Mouse (Mus musculus): ENCODE results near the gene Kcnk3.

Kcnk3 gene

DNA sequence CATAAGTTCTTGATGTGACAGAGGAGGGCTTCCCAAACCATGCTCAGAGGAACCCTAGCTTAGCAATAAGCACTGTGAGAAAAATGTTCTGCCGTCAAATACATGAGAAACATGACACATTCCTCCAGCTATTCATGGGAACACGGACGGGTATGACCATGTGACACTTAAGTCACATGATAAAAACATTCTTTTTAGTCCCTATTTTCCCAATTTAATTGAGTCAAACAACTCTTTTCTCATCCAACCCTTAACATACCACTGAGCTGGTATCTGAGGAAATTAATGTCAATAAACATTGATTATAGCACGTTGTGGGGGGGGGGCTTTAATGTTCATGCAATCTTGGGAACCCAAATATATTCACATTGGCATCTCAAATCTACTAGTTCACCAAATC lies 27.8 kb downstream of the Kcnk3 start:
- DNase-seq, result no peak

DNA sequence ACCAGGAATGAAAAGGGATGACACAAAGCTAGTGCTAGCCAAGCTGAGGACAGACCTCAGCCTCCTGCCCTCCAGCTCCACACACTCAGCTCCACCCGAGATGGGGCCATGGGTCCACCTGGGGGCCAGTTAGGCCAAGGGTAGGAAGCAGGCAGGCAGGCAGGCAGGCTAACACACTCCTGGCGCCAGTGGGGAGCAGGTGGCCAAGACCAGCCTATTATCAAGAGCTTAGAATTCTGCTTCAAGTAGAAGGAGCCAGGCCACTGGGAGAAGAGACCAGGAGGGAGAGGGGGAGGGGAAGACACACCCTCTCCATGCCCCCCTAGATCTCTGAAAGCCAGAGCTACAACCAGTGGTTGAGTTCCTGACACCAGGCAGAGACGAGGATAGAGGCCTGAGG lies 28.7 kb downstream of the Kcnk3 start:
- no peak for DNase-seq

DNA sequence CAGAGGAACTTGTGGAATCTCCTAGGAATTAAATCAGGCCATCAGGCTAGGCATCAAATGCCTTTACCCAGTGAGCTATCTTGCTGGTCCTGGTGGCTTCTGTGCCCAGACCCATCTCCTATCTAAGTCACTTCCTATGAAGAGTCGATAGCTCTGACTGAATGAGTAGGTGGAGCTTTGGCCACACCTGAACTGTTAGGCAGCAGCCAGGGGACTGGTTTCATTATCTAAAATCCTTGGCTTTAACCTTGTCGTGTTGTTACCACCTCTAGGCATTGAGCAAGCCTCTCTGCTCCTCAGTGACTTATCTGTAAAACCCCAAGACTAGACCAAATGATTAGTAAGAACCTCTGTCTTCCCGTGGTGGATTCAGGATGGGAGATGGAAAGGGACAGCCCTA lies 29.4 kb downstream of the Kcnk3 start:
- no peak for DNase-seq

DNA sequence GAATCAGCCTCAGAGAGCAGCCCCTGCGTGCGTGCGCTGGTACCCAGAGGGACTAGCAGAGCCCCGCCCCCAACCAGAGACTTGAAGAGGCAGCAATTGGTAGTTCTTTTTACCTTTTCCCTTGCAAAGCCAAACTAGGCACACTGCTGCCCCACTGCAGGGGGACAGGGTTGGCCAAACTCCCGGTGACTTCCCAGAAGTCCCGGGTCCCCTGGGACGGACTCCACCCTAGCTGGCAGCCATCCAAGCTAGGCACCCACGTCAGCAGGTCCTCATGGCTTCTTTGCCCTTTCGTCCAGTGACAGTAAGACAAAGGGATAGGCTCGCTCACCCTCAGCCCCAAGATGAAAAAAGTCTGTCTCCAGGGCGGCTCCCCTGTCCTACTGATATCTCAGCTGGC lies 29.9 kb downstream of the Kcnk3 start:
- DNase-seq, result peak; percentile 45

DNA sequence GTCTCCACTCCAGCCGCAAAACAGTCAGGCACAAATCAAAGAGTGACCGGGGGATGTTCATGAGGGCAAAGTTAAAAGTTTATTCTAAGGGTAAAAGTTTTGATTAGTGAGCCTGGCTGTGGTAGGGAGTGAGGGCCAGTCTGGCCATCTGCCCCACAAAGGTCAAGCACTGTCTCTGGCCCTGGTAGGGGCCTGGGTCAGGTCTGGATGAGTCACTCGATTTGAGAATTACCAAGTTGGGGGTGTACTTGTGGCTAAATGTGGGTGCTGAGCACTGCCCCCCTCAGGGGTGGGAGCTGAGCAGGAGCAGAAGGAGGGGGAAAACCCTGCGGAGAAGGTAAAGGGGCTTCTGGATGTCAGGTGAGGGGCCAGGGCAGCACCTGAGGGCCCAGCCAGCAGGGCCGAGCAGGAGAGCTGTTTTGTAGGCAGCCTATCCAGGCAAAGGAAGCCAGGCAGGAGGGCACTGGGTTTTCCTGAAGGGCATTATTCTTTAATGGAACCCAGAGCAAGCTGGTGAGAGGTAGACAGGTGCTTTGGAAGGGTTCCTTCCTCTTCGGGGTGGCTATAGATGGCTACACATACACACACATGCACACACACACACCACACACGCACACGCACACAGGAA lies 30.5 kb downstream of the Kcnk3 start:
- DNase-seq, result no peak

DNA sequence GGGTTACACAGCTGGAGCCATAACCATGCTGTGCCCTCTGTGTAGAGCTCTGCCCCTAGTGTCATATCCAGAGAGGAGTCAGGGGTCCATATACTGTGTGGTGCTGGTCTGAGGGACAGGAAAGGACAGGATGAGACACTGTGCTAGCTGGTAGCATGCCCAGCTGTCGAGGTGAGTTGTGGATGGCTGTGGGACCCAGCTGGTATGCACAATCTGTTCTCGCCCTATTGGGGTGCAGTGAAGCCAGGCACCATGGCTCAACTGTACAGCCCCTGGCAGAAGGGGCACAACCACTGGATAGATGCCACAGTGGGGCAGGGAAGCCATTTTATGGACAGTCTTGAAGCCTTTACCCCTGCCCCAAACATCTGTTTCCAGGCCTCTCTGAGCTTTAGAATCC lies 31.2 kb downstream of the Kcnk3 start:
- DNase-seq, result no peak

DNA sequence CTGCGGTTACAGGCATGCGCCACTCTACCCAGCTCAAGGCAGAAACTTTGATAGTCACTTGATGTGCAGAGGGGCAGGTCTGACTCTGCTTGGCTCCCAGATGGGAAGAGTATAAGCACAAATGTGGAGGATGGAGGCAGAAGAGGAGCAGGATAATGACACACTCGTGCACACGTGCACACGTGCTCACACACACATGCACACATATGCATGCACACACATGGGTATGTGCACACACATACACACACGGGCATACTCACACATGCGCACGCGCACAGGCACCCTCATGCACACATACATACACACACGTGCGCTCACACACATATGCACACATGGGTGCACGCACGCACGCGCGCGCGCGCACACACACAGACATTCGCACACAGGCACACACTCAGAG lies 32.6 kb downstream of the Kcnk3 start:
- no peak for DNase-seq

DNA sequence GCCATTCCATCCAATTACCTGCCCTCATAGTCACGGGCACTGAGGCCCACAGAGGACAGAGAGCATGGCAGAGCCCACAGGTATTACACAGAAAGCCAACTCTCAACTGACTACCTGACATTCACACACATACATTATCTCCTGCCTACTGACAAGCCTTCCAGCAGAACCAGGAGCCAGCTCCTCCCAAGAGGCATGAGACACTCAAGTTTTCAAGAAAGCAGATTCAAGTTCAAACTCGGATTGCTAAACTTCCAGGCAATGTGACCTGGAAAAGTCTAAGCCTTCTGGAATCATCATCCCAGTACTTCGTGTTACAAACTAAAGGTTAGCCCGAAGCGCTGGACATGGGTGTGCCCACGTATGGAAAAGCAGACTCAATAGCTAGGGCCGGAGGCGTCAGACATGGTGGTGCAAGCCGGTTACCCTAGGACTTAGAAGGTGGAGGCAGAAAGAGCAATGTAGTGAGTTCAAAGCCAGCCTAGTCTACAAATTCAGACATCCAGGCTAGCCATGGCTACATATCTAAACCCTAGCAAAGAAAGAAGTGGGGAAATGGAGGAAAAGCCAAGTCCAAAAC lies 33.3 kb downstream of the Kcnk3 start:
- DNase-seq, result no peak

DNA sequence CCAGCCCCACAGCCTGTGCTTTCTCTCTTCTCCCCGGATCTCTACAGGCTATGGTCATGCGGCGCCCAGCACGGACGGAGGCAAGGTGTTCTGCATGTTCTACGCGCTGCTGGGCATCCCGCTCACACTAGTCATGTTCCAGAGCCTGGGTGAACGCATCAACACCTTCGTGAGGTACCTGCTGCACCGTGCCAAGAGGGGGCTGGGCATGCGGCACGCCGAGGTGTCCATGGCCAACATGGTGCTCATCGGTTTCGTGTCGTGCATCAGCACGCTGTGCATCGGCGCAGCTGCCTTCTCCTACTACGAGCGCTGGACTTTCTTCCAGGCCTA lies 33.8 kb downstream of the Kcnk3 start:
- no peak for DNase-seq

DNA sequence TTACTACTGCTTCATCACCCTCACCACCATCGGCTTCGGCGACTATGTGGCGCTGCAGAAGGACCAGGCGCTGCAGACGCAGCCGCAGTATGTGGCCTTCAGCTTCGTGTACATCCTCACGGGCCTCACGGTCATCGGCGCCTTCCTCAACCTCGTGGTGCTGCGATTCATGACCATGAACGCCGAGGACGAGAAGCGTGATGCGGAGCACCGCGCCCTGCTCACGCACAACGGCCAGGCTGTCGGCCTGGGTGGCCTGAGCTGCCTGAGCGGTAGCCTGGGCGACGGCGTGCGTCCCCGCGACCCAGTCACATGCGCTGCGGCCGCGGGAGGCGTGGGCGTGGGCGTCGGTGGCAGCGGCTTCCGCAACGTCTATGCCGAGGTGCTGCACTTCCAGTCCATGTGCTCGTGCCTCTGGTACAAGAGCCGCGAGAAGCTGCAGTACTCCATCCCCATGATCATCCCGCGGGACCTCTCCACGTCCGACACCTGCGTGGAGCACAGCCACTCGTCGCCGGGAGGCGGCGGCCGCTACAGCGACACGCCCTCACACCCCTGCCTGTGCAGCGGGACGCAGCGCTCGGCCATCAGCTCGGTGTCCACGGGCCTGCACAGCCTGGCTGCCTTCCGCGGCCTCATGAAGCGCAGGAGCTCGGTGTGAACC lies 34.3 kb downstream of the Kcnk3 start:
- no peak for DNase-seq

DNA sequence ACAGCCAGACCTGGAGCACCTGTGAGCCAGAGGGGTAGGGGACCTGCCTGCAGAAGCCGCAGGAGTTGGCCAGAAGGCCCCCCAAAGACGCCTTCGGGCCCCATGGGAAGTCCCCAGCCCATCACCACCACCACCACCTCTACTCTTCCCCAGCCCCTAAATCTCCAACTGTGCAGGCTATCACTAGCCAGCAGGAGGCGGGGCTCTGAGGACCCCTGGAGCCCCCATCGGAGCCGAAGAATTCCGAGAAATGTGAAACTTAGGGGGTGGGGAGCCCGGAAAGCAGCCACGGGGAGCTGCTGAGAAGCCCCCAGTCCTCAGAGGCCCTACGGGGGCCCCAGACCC lies 34.8 kb downstream of the Kcnk3 start:
- no peak for DNase-seq

DNA sequence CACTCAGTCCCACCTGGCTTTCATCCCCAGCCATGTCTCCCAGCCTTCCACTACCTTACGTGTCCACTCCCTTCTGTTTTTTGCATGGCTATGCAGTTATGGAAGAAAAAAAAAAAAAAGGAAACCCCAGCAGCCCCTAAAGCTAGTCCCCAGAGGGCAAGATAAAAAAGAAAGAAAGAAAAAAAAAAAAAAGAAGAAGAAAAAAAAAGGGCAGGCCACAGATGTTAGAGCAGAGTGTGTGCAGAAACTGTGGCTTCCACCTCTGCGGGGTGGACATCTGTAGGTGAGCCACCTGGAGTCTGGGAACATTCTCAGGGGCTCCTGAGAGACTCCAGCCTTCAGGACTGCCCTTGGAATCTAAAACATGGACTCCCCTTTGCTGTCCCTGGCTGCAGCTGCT lies 35.4 kb downstream of the Kcnk3 start:
- DNase-seq, result no peak

DNA sequence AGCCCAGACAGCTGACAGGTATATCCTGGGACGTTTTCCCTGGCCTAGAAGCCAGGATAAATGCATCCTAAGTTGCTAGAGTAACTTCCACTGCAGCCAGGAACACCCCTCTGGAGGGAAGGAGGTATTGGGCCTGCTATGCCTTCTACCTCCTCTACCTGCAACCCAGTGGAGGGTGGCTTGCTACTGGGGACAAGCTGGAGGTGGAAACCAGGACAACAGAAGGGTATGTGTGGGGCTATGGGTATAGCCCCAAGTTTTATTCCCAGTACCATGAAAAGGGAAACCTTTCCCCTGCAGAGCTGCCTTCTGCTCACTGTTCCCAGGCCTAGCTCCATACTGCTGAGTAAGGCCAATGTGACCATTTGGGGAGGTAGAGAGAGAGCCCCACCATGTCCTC lies 36.3 kb downstream of the Kcnk3 start:
- DNase-seq, result no peak

DNA sequence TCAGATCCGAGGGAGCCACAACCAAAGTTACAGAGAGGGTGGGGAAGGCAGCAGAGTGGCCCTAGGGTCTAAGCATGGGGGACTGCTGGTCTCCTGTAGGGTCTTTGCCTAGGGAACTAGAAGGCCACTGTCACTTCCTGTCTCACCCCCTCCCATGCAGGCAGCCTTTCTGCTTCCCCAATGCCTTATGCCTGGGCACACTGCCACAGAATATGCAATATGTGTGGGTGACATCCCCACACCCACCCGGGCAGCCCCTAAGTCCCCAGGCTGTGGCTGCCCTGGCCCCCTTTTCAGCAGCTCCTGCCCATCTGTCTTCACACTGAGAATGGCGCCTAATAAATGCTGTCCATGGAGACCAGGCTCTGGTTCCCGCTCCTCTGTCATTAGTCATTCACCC lies 36.9 kb downstream of the Kcnk3 start:
- DNase-seq, result no peak

DNA sequence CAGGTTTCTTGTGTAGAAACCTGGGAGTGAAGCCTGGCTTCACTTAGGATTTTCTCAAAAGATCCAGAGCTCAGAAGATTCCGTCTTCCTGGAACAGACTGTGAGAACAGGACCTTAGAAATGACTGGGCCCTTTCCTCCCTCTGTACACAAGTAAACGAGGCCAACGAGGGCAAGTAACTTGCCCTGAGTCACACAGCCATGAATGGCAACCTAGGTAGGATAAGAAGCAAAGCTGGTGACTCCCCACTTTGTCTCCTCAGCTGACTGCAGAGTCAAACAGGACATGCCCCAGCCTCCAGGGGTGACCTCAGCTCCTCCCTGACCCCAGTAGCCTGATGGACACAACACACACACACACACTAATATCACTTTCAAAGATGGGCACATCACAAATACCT lies 37.4 kb downstream of the Kcnk3 start:
- DNase-seq, result no peak

DNA sequence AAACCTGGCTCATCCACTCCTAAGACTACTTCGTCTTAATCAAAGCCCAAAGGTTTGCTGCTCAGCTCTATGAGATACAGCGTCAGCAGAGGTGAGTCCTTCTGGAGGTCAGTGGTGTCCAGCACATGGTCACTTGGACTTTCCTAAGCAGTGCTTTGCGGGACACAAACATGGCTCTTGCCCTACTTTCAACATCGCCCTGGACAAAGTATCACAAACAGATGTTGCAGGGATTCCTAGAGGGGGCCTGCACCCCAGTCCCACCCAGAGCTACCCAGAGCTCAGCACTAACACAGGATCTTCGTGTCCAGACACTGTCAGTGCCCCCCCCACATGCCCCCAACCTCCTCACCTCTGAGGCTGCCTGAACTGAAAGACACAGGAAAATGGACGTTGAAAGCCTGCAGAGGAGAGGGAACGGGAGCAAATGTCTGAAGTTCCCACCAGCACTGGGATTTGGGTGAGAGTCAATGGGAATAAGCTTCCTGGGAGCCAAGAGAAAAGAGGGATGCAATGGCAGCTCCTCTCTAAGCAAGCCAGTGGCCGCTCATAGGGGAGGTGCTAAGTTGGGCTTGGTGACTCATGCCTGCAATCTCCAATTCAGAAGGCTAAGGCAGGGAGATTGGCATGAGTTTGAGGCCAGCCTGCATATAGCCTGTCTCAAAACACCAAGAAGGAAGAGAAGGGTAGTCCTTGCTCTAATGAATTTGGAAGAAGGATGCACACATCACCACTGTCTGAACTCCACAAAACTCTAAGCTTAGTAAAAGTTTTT lies 38.5 kb downstream of the Kcnk3 start:
- DNase-seq, result no peak

DNA sequence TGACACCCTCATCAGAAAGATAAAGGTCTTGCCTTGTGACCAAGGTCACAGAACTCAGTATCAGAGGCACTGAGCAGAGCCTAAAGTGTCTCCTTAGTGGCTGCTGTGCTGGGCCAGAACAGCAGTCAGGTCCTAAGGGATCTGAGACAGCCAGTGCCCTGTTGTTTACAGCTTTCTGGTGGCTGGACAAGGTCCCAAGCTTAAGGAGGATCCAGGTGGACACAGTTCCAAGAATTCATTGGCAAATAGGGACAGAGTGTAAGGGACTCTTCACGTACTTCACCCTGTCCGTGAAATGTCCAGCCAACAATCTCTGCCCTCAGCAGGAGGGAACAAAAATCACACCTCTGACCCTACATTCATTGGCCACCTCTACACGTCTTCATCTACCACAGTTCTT lies 40.5 kb downstream of the Kcnk3 start:
- DNase-seq, result no peak

DNA sequence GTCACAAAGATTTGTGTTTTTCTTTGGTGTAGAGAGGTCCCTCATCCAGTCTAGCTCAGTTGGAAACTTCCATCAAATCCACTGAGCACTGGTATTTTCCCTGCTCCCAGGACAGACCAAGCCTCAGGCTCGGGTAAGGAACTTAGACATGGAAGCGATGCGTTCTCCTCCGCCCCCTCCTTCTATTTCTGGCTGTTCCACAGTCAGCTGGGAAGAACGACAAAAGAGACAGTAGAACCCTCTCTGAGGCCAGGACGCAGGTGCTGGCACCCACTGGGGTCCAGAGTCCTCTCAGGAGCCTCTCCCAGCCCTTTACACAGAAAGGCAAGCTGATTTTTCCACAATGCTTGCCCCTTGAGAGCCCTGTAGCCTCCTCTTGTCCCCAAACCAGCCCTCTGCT lies 42.4 kb downstream of the Kcnk3 start:
- no peak for DNase-seq

DNA sequence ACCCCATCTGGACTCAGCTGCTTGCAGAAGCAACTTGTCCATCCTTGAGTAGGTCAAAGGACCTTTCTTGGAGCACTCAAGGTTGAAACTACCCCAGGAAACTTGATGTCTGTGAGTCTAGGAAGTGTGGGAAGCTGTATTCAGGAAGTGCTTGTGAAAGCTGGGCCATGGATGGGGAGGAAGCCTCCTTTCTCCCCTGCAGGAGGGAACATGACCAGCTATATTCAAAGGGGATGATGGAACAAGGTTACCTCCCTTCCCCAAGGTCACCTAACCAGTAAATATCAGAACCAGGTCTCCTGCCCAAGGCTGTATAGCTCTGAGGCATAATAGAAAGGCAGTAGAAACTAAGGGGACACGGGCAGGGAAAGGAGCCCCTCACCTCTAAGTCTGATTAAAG lies 44.2 kb downstream of the Kcnk3 start:
- DNase-seq, result no peak

DNA sequence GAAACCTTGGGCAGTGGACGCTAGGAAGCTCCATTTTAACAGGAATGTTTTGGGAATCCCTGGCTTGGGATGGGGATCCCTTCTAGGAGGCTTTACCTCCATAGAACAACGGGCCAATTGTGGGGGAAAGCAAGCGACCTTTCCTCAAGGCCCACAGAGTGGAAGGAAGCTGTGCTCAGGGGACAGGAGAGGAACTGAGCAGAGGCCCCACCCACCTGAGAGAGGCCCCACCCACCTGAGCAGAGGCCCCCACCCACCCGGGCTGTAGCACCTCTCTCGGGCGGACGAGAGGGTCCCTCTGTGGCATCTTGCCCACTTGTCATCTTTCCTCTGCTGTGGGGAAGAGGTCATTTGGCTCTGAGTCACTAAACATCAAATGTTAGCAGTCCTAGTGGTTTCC lies 49.0 kb downstream of the Kcnk3 start:
- DNase-seq, result no peak

DNA sequence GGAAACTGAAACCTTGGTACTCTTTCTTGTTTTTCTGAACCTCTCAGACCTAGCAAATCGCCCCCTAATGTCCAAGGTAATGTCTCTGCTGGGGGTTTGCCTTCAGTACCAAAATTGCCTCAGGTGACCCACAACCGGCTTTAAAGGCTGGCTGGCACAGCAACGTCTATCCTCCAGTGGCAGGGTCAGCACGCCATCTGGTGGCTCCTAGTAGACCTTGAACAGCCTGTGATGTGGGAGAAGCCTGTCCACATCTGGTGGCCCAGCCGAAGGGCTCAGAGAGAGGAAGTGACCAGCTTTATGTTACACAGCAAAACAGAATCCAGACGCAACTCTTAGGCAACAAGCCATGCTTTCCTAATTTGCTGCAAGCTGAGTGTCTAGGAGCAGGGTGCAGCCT lies 50.1 kb downstream of the Kcnk3 start:
- DNase-seq, result peak; percentile 85

DNA sequence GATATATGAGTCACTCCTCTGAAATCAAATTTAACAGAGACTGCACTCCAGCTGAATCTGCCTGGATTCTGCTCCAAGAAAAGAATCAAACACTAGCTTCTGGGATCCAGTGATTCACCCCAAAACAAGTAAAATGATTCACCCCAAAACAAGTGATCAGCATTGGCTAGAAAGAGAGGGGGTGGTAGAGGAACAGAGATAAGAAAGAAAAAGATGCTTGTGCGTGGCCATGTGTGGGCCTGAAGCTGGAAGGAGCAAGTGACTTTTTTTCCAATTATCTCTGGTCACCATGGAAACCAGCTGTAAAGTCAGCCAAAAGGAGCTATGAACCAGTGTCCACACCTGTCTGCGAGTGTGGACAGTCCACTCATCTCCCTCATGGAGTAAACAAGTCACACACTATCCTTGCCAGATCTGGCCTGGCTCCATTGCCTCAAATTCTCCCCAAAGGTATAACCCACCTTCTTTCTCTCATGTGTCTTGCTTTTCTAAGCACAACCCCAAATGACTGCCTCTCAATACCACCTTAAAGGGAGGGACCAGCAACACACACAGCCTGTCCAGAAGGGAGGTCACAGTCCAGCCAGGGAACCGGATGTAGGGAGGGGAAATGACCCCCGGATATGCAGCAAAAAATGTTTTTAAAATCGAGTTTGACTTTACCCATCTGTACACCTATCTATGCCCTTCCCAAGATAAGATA lies 55.7 kb downstream of the Kcnk3 start:
- peak; percentile 29 for DNase-seq

DNA sequence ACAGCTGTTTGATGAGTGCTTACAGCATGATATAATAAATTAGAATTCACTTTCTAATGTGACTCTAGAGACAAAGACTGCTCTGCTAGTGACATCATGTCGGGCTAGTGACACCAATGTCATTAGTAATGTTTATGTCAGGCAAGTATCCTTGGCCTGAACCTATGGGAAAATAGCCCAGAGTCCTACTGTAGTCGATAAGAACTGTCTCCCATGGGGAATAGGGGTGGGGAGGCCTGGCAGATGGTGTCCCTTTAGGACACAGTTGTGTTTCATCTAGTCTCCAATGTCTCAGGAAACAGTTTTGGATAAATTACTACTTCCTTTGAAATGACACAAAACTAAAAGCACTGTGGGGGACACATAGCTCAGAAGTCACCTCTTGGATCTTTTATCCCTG lies 58.1 kb downstream of the Kcnk3 start:
- peak; percentile 53 for DNase-seq

DNA sequence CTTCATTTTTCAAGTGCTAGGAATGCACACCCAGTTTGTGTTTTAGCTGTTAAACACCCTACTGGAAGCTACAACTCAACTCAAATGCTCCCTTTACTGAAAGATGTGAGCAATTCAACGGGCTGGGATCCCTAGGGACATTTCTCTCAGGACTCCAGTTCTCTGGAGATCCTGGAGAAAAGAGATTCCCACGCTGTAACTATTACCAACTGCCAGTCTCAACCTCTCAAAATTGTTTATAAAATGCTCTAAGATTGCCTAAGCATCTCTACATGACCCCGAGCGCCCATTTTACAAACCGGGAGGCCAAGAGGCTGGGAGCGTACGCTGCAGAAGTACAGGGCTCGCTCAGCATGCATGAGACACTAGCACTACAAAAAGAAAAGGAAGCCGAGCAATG lies 59.4 kb downstream of the Kcnk3 start:
- no peak for DNase-seq
